Mouse (Mus musculus): ENCODE results near the gene Sh3bgrl3.

The Sh3bgrl3 gene

DNA sequence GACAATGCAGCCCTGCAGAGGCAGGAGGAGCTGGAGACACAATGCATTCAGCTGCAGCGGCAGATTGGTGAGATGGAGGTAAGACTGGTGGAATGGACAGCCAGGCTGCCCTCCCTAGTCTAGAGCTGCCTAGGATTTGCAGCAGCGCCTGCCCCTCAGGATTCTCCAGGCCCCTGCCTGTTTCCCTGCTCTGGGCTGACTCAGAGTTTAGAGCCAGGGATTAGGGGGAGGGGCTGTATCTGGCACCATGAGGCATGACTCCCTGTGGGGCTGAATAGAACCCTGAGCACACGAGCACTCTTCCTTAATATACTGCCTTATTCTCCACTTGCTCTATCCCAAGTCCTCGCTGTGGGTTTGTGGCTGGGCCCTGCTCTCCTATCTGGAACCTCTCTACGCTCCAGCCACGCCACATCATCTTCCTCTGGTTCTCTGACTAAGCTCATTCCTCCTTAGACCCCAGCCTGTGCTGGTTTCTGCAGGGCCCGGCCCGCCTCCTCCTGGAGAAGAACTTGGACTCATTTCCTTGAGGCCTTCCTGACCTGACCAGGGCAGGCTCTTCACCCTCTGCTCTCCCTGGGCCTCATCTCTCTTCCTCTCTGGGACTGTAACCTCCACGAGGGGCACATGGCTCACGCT, 15.1 kb downstream of the Sh3bgrl3 start:
- in situ Hi-C loops (cut with MboI) = no loop called here

DNA sequence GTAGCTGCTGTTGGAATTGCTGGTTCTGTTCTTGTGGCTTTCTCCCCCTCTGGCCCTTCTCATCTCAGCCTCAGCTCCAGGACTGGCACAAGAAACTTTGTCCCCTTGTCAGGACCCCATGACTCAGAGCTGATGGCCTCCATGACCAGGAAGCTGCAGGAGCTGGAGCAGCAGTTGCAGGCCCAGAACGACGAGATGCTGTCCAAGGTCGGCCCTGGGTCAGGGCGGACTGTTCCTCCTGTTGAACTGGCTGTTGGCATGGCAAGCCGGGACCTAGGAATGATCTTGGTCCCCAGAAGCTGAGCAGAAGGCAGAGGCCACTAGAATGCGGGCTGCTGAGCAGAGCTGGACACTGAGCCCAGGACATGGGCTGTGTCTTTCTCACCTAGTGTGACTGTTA, 16.2 kb downstream of the Sh3bgrl3 start:
- in situ Hi-C loops (cut with MboI) = no loop called here

DNA sequence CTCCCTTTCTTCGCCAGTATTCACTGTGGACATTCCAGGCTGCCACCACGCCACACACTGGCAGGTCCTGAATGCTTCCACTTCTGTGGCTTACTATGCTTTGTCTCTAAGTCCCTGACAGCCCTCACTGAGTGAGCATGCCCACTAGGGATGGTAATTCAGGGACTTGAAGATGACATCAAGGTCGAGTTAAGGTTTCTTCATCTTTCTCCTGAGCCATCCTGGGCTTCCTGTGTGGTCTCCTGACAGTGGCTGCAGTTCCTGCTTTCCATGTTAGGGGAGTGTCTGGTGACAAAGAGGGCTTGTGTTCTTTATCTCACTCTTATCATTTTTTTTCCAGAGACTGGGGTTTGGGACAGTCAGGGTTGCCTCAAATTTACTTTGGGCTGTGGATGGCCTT, 17.9 kb downstream of the Sh3bgrl3 start:
- in situ Hi-C loops (cut with MboI) = no loop called here

DNA sequence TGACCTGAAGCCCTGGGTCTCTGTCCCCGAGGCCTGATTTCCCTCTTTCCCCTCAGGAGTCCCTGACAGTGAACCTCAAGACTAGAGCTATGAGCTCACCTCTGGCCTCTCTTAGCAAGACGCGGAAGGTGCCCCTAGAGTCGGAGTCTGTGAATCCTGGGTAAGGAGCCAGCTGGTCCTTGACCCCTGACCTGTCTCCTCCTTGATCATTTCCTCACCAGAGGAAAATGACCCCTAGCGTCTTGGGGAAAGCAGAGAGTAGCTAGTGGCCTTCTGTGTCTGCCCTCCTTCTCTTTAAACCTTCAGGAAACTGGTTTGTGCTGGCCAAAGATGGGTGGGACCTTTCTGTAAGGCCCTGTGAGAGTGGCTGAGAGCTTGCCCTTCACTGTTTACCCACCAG, 20.4 kb downstream of the Sh3bgrl3 start:
- in situ Hi-C loops (cut with MboI) = no loop called here

DNA sequence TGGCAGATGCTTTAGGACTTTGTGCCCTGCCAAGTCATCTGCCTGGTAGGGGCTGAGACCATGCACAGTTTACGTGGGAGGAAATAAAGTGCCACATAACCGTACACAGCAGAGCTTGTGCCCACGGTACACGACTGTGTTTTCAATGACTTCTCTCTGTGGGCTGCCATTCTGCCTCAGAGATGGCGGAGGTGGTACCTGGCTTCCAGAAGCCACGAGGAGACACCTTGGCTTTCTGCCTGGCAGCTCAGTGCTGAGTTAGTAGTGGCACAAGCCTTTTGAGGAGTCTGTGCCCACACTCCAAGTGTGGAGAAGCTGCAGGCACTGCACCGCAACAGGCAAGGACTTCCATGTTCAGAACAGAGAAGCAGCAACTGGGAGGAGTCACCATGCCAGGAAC, 20.9 kb downstream of the Sh3bgrl3 start:
- in situ Hi-C loops (cut with MboI) = no loop called here

DNA sequence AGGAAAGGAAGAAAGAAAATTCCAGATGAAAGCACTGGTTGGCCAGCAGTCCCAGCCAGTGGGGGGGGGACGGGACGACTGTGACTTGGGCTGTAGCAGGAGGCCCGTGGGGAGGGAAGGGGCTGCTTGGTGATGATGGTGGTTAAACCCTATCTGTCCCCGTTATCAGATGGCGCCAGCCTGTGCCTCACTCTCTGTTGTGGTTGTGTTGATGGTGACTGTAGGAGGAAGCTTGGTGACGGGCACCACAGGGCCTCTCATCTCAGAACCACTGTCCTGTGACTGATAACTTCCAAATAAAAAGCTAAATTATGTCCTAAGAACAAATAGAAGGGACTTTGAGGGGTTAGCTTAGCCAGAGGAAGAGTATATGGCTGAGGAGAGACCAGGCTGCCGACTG, 22.5 kb downstream of the Sh3bgrl3 start:
- in situ Hi-C loops (cut with MboI) = no loop called here

DNA sequence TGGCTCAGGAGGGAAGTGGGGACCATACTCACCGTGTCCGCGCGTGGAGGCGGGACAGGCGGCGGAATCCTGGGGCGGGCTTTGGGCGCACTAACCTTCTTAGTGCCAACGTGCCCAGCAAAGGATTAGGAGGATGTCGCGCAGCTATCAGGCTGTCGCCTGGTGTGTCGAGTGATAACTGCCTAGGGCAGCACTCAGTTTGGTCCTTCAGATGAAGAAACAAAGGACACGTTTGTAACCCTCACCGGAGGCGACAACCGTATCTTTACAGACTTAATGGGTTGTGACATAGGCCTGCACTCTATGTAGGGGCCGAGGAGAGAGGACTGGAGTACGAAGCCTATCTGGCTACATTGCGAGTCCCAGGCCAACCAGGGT, 25.9 kb downstream of the Sh3bgrl3 start:
- in situ Hi-C loops (cut with MboI) = no loop called here

DNA sequence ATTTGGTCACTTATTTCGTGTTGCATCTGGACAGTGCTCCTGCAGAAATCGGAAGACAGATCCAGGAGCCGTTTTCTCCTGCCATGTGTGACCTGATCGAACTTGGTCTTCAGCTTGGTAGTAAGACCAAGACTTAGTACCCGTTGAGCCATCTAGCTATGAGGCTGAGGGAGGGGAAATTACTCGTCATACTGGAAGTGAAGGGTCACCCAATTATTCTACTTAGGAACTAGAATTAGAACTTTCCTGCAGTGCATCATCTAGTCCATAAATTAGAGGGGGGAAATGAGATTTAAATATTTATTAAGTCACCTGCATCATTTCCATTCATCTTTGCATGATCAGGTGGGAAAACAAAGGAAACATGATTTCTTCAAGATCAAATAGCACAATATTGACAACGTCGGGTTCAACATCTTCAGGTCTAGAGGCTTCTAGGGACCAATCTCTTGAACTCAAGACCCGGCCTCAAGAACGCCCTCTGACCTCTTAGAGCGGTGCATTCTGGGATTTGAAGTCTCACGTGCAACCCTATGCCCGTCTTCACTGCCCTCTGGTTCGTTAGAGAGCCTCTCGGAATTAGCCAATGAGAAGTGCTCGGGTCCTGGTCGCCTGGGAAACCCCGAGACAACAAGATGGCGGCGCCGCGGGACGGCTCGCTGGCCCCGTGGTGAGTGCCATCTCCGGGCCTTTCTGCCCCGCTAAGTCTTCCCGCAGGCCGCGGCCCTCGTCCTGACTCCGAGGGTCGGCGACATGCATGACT, 26.4 kb downstream of the Sh3bgrl3 start, which contains the start of gene Ubxn11:
TSS of gene Ubxn11 (plus strand) at position 592 of the 763 bp plus-strand sequence.
- in situ Hi-C loops (cut with MboI) = no loop called here

DNA sequence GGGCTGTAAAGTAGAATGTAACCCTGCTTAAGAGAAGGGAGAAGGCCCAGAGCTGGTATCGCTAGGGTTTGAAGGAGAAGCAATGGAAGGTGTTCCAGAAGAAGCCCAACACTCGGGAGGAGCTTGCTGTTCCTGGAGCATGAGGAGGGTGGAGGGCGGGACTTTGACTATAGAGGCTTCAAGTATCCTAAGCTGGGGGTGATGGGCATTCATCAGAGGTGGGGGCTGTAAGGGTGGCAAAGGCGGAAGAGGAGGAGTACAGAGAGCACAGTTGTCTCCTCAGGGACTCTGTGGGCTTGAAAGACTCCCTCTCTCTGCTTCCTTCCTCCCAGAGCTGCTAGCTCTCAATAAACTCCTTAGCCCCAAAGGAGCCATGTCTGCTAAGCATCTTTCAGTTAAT, 28.3 kb downstream of the Sh3bgrl3 start:
- in situ Hi-C loops (cut with MboI) = no loop called here

DNA sequence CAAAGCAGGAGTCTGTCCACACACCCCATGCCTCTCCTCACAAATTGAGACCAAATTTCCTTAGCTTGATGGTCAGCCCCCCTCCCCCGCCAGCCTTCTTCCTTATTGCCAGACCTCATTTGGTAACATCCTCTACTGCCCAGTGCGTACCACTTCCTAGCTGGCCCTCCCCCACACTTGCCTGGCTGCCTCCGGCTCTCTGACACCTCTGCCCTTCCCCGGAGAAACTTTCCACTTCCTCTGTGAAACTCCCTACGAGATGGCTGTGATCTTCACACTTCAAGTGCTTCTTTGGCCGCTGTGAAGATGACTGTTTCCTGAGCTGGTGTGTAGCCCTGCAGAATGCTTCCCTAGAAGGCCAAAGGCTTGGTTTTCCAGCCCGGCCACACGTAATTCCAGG, 30.0 kb downstream of the Sh3bgrl3 start:
- in situ Hi-C loops (cut with MboI) = no loop called here

DNA sequence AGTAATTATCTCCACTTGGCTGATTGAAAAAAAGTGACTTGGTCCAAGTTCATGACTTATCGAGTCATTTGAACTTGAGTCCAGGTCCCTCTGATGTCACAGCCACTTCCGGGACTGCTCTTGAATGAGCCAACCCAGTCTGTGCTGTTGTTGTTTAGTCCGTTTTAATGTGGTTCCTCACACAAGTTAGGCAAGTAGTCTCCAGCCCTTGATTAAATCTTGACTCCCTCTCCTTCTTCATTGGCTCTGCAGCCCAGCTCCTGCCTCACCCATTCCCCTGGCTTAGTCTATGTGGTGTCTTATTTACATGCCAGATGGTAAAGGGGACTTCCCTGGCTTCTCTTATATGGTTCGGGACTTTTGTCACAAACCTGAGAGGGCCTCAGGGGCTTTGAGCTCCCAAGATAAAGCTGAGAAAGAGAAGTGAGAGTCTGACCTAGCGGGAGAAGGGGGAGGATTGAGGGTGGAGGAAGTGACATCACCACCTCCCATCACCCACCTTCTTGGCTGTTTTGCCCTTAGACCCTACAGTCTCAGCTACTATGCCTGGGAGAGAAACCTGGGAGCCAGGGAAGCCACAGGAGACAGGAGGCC, 31.5 kb downstream of the Sh3bgrl3 start:
- in situ Hi-C loops (cut with MboI) = no loop called here

DNA sequence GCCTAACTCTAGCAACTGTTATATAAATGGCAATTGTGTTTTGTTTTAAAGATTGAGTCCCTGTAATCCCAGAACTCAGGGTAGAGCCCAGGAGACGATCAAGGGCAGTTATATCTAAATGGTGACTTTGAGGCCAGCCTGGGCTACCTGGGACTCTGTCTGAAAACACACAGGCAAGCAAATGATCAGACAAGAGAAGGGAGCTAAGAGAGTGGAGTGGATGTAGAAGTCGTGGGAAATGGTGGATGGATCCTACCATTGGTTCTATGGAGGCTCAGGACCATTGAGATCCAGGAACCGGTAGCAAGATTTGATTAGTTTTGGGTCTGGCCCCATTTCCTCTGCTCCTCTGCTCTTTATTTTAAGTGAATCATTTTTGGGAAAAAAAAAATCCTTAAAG, 32.5 kb downstream of the Sh3bgrl3 start:
- in situ Hi-C loops (cut with MboI) = no loop called here

DNA sequence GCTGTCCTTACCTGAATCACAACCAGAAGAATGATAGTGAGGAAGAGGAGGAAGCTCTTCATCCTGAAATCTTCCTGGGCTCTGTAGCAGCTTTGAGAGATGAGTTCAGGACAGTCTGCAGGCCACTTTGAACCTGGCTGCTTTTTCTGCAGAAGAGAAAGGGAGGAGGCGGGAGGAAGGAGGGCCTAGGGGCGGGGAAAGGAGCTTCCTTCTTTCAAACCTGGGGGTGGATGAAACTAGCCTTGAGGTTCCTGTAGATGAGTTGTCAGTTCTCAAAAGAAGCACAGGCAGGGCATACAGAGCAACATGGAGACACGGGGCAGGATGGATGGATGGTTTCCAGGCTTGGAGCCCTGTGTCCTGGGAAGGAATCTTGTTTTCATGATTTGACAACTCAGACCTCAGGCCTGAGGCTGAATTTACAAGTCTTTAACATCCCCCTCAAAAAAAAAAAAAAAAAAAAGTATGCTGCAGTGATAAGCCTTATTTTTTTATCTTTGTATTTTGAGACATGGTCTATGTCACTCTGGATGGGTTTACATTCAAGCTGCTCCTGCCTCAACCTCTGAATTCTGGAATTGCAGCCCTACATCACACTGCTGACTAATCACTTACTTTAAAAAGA, 33.6 kb downstream of the Sh3bgrl3 start, which contains the start of gene Cd52:
TSS of gene Cd52 (minus strand) at position 160 of the 625 bp plus-strand sequence.
- in situ Hi-C loops (cut with MboI) = loop anchor here (5.0 kb wide), 2 partner anchors 32 to 58 kb away; partner anchors contain the start of gene Sh3bgrl3

DNA sequence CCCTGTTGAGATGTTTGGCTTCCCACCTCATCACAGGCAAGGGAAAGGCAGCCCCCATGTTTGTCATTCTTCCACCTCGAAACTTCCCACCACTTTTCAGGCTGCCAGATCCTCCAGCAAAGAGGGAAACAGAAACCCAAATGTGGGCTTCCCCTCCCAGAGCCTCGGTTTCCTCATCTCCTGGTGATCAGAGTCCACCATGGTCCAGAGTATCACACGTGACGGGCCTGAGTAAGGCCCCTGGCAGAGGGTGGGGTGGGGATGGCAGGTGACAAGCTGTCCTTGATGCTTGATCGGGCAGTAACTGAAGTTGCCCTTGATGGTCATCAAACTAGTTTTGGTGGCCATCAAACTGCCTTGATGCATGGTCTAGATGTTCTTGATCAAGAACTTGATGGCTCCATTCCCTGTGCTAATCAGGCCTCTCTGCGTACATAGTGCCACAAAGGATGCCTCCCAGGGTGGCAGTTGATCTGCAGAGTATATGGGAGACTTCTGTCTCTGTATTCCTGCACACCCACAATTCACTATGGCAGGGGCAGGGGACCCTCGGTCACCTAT, 34.5 kb downstream of the Sh3bgrl3 start:
- in situ Hi-C loops (cut with MboI) = loop anchor here (5.0 kb wide), 2 partner anchors 33 to 57 kb away; partner anchors contain the start of gene Sh3bgrl3

DNA sequence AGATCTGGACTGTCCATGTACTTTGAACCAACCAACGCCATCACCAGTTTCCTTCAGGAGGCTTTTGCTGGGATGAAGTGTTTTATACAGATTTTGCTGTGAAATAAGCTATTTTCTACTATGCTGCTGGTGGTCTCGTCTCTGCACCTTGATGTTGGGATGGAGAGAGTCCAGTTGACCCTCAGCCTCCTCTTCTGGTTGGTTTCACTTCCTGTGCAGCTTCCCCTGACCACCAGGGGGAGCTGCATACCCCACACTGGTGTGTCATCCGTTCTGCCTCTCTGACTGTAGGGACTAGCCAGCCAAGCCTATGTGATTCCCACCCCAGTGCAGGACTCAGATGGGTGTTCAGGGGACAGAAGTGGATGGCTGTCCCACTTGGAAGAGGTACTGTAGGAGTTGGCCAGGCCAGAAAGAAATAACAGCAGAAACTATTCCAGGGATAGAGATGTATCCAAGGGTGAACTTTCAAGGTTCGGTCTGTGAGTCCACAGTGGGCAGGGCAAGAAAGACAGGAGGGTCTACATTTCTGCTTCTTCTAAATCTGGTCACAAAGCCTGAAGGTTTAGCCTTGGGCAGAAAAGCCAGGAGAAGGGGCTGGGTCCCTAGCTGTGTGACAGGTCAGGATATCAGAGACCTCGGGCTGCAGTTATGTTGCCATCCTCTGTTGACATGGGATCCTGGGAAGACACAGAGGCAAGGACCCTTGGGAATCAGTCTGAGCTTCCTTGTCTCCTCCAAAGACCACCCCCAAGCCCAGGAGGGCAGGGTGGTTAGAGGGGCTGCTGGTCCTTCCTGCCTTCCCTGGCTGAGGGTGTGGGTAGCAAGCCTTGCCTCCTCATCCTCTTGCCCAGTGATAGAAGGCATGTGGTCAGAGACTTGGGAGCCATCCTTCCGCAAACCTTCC, 36.0 kb downstream of the Sh3bgrl3 start:
- in situ Hi-C loops (cut with MboI) = loop anchor here (5.0 kb wide), 2 partner anchors 35 to 55 kb away; partner anchors contain the start of gene Sh3bgrl3

DNA sequence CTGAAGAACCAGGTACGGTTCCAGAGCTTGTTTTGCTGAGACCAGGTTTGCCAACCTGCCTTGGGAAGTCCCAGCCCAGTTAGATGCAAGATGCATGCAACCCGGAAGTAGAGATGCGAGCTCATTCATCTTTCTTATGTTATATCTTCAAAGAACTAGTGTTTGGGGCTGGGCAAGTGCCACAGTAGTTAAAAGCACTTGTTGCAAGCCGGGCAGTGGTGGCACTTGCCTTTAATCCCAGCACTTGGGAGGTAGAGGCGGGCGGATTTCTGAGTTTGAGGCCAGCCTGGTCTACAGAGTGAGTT, 37.4 kb downstream of the Sh3bgrl3 start:
- in situ Hi-C loops (cut with MboI) = loop anchor here (5.0 kb wide), 2 partner anchors 36 to 54 kb away; partner anchors contain the start of gene Sh3bgrl3

DNA sequence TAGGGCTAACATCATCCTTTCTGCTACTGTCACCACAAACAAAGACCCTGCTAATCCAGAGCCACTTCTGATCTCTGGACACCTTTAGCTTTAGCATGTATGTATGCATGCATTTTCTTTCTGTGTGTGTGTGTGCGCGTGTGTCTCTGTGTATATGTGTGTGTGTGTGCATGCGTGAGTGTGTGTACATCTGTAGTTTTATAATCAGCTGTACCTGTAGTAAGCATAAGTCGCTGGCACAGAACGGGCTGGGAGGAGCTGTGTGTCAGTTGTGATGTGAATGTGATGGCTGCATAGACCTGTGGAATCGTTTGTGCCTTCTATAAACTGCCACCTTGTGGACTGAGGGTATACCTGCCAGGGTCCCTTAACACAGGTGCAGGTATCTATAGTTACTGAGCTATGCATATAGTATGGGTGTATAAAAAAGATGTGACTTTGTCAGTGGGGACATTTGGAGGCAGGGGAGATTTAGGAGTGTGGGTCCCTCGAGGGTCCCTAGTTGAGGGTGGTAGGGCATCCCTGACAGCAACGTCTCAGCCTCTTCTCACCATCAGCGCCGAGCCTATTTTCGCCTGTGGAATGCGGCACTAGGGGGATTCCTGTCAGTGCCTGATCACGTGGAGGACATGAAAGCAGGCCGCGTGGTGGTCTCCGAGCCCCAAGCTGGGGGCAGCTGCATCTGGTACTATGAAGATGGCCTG, 37.9 kb downstream of the Sh3bgrl3 start:
- in situ Hi-C loops (cut with MboI) = loop anchor here (5.0 kb wide), 2 partner anchors 37 to 53 kb away; partner anchors contain the start of gene Sh3bgrl3

DNA sequence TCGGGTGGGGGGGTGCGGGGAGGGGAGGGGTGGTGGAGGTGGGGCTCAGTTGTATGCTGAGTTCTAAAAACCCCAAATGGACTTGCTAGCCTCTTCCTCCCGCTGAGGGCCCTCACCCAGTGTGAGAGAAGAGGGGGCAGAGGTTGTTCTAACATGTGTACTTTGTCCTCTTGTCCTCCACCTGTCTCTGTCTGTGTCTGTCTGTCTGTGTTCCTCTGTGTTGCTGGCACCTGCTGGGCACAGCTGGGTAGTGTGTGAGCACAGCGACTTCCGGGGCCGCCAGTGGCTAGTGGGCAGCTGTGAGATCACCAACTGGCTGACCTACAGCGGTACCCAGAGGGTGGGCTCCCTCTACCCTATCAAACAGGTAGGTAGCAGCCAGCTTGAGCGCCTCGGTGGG, 39.6 kb downstream of the Sh3bgrl3 start:
- in situ Hi-C loops (cut with MboI) = no loop called here

DNA sequence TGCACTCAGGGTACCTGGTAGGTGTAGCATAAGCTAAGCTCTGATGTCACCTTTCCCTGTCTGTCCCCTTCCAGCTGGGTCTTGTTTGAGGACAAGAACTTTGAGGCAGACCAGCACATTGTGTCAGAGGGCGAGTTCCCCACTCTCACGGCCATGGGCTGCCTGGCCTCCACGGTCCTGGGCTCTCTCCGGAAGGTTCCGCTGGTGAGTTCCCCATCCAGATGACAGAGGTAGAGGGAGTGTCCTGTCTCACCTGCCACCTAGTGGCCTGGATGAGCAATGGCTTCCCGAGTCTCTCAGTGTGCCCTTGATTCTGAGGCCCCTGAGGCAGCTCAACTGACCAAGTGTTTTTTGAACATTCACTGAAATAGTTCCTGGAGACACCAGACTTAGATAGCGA, 41.2 kb downstream of the Sh3bgrl3 start:
- in situ Hi-C loops (cut with MboI) = no loop called here

DNA sequence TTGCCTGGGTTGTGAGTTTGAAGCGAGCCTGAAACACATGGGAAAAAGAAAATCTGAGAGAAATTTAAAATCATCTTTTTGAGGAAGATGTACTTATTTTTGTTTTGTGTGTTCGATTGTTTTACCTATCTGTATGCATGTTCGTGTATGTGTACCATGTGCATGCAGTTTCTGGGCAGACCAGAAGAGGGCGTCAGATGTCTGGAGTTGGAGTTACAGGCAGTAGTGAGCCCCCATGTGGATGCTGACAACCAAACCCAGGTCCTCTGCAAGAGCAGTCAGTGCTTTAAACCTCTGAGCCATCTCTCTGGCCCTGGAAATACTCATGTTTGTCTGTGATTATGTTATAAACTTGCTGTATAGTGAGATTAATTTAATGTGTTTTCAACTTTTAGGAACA, 43.6 kb downstream of the Sh3bgrl3 start:
- in situ Hi-C loops (cut with MboI) = no loop called here

All from mature B cell (primary cell).